Mouse (Mus musculus): ENCODE results near the gene Fam228b.

- TF ChIP-seq CTCF (IDR thresholded peaks at IDR 0.05; ENCODE audit: borderline replicate concordance, insufficient read depth, low read depth, low read length) (no peak), POLR2A (IDR thresholded peaks at IDR 0.05; ENCODE audit: borderline replicate concordance, insufficient read depth, low read length) (no peak)
Measured at GRCm38 (mm10) chr12:4715606-4716005, 53.5 kb downstream of the Fam228b start.

Measured in cerebellum, adult 2 months (tissue).